Mouse (Mus musculus) small intestine, adult 2 months (tissue): Measurements from ENCODE around the gene Tas2r109. TPM values are rescaled to one million over a fixed set of nuclear protein-coding genes. Genes with fewer than 3 reads are reported as not detected.
"Not testable (repeated sequence)": the region's sequence is repeated elsewhere in the genome, so short reads cannot be mapped to it uniquely, and the experiment has no call there.

Source experiments
- H3K27ac ChIP-seq: fragments of 200-500 bp; 2 replicates; pipeline ENCODE4 v1.5.1; 2012; ENCODE audit warnings: low read depth, low read length, control low read depth, inconsistent platforms; ENCODE audit not compliant: insufficient read depth
- H3K27me3 ChIP-seq: fragments of 200-500 bp; 2 replicates; pipeline ENCODE4 v1.6.1; 2012; ENCODE audit warnings: mild to moderate bottlenecking, moderate library complexity, low read length, inconsistent platforms; ENCODE audit not compliant: control insufficient read depth, insufficient read depth
- H3K36me3 ChIP-seq: fragments of 200-500 bp; 2 replicates; pipeline ENCODE4 v1.6.1; 2012; ENCODE audit warnings: mild to moderate bottlenecking, low read length, control low read depth, inconsistent platforms; ENCODE audit not compliant: control insufficient read depth, insufficient read depth
- H3K4me1 ChIP-seq: fragments of 200-500 bp; 2 replicates; pipeline ENCODE4 v1.6.1; 2012; ENCODE audit warnings: low read length, inconsistent platforms, mixed read lengths; ENCODE audit not compliant: control insufficient read depth, insufficient read depth, insufficient read length
- H3K4me3 ChIP-seq: fragments of 200-500 bp; 2 replicates; pipeline ENCODE4 v1.5.1; 2012; ENCODE audit warnings: low read depth, mild to moderate bottlenecking, control low read depth, inconsistent platforms, low read length, moderate library complexity
- CTCF ChIP-seq: fragments of 200-500 bp; IDR thresholded peaks from 2 replicates; pipeline ENCODE4 v1.5.1; 2012; ENCODE audit warnings: low read depth, mild to moderate bottlenecking, control low read depth, inconsistent platforms, low read length, moderate library complexity, mixed read lengths; ENCODE audit not compliant: insufficient replicate concordance, insufficient read length; ENCODE audit errors: extremely low read depth
- POLR2A ChIP-seq: fragments of 200-500 bp; IDR thresholded peaks from 2 replicates; pipeline ENCODE4 v1.6.1; 2012; ENCODE audit warnings: low read depth, mild to moderate bottlenecking, control low read depth, inconsistent platforms, low read length, moderate library complexity
- WGBS: fragments of 180-500 bp; shearing (Covaris S2); methylation state at CpG from one replicate; pipeline ENCODE4 v1.1.7; 2018; 5-methylcytosine and 5-hydroxymethylcytosine counted together
- polyA plus RNA-seq: library from polyadenylated mRNA; depleted of rRNA; stranded (reverse); fragments of >200 nt; gene quantifications from 2 replicates; pipeline ENCODE4 v1.2.3, GENCODE M21; 2012; rRNA removed

Gene Tas2r109
- not detected in 2 replicates for polyA plus RNA-seq

GRCm38 (mm10) chr6:132980865-132981264 is at the start of gene Tas2r109:
Tas2r109 (minus strand) TSS chr6:132980965.
- no peaks in the 10 kb centered on the region for H3K4me1 ChIP-seq
- WGBS: 69% methylated on average over 2 of the region's 2 CpGs
- no peak for TF ChIP-seq POLR2A
- no peak within 1 kb of the TSS for H3K27ac ChIP-seq
- no peaks in the 10 kb centered on the region for H3K36me3 ChIP-seq
- H3K27me3 ChIP-seq: no peaks in the 10 kb centered on the region
- H3K4me3 ChIP-seq: no peak within 1 kb of the TSS

DNA sequence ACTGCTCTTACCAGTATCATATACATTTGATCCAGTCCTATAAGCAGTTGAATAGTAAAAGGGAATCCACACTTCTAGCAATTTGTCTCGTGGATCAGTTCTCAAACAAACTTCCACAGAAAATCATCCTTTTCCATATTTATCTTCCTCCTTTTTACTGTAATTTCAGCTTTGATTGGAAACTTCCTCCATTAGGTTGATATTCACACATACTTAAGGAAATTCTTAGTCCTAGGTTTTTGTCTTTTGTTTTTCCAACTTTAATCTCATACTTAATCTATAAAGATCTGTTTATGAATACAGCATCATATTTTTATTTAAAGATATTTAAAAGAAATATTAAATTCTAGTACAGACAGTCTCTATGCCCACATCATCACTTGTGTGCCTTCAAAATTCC is 22.9 kb downstream of the Tas2r109 start, which contains the start of gene Tas2r131:
TSS of gene Tas2r131 (minus strand) at position 101 of the 400 bp plus-strand sequence.
- Histone ChIP-seq H3K27ac (no peak within 1 kb of the TSS), H3K4me1 (no peaks in the 10 kb centered on the region), H3K27me3 (no peaks in the 10 kb centered on the region), H3K4me3 (no peak within 1 kb of the TSS), H3K36me3 (no peaks in the 10 kb centered on the region)
- no peak for TF ChIP-seq CTCF
- no peak for TF ChIP-seq POLR2A
- WGBS: 58% methylated on average over 1 of the region's 1 CpGs

DNA sequence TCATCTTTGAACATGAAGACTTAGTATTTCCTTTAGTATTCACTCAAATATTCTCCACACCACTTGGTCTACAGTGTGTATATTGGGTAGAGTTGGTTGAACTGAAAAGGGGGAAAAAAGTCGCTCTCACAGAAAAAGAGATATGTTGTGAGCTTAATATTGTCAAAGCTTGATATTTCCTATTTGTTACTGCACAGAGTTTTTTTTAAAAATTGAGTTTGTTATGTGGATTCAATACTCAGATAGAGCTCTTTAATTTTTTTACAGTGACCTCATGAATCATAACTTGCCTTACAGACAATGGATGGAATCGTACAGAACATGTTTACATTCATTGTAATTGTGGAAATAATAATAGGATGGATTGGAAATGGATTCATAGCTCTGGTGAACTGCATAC is 30.0 kb downstream of the Tas2r109 start, which contains the start of gene Tas2r129:
TSS of gene Tas2r129 (plus strand) at position 301 of the 400 bp plus-strand sequence.
- 79% methylated on average over 2 of the region's 2 CpGs for WGBS
- no peak within 1 kb of the TSS for H3K4me3 ChIP-seq
- H3K27me3 ChIP-seq: no peaks in the 10 kb centered on the region
- TF ChIP-seq CTCF: no peak
- TF ChIP-seq POLR2A: no peak
- H3K27ac ChIP-seq: no peak within 1 kb of the TSS
- no peaks in the 10 kb centered on the region for H3K36me3 ChIP-seq
- no peaks in the 10 kb centered on the region for H3K4me1 ChIP-seq

DNA sequence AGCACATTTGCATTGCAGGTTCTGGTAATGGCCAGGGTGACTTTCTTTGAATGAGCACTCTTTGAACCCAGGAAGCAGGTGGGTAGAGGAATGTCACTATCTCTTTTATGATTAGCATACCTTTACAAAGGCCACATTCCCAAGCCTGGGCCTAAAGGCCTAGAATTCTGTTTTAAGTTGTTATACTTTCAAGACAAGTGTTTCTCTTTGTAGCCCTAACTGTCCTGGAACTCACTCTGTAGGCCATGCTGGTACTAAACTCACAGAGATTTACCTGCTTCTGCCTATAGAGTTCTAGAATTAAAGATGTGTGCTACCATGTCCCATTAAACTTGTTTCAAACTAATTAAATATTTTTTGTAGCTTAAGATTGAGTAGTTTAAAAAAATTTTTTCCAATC is 39.4 kb downstream of the Tas2r109 start:
- not testable (repeated sequence) for H3K27me3 ChIP-seq, H3K4me1 ChIP-seq, H3K36me3 ChIP-seq, H3K27ac ChIP-seq, H3K4me3 ChIP-seq

Other genes starting within 250 kb of the Tas2r109 start
- gene Tas2r115, start 242.9 kb downstream of the Tas2r109 start, polyA plus RNA-seq: not detected in 2 replicates
- gene Tas2r124, start 226.2 kb downstream of the Tas2r109 start, polyA plus RNA-seq: not detected in 2 replicates
- not detected in 2 replicates for gene Tas2r102, start 218.8 kb downstream of the Tas2r109 start, polyA plus RNA-seq
- not detected in 2 replicates for gene Tas2r136, start 202.8 kb downstream of the Tas2r109 start, polyA plus RNA-seq
- not detected in 2 replicates for gene Tas2r117, start 178.1 kb downstream of the Tas2r109 start, polyA plus RNA-seq
- gene Tas2r123, start 133.8 kb downstream of the Tas2r109 start, polyA plus RNA-seq: not detected in 2 replicates
- not detected in 2 replicates for gene Tas2r116, start 125.5 kb downstream of the Tas2r109 start, polyA plus RNA-seq
- not detected in 2 replicates for gene Tas2r110, start 113.0 kb downstream of the Tas2r109 start, polyA plus RNA-seq
- gene Tas2r113, start 88.0 kb downstream of the Tas2r109 start, polyA plus RNA-seq: not detected in 2 replicates
- not detected in 2 replicates for gene Tas2r125, start 71.3 kb downstream of the Tas2r109 start, polyA plus RNA-seq
- gene Tas2r129, start 29.9 kb downstream of the Tas2r109 start, polyA plus RNA-seq: not detected in 2 replicates
- not detected in 2 replicates for gene Tas2r131, start 23.0 kb downstream of the Tas2r109 start, polyA plus RNA-seq
- gene Tas2r103, start 56.1 kb upstream of the Tas2r109 start, polyA plus RNA-seq: not detected in 2 replicates
- not detected in 2 replicates for gene Tas2r140, start 74.9 kb upstream of the Tas2r109 start, polyA plus RNA-seq
- gene Smim10l1, start 123.9 kb upstream of the Tas2r109 start, polyA plus RNA-seq: 68.1 and 95.8 TPM in 2 replicates